Mouse (Mus musculus) liver, embryonic 11.5 days (tissue): ENCODE results near the gene Gm42957. TPM values are rescaled to one million over a fixed set of nuclear protein-coding genes. Genes with fewer than 3 reads are reported as not detected.

Source experiments
- ATAC-seq: fragments of 200-750 bp; cut with Nextera tagmentation; replicated peaks from 2 replicates; pipeline ENCODE4 v1.8.0; 2017; ENCODE audit warnings: moderate number of reproducible peaks, mild to moderate bottlenecking, moderate TSS enrichment, moderate library complexity; ENCODE audit not compliant: low FRiP score
- DNase-seq: peaks from one replicate; pipeline ENCODE4 v3.0.0-alpha.2; 2017; ENCODE audit warnings: low spot score
- H3K27ac ChIP-seq: fragments of 300-500 bp; sonication (generic); 2 replicates; pipeline ENCODE4 v1.5.1; 2014; ENCODE audit warnings: mild to moderate bottlenecking, low read depth, low read length, control low read depth
- H3K27me3 ChIP-seq: fragments of 300-500 bp; sonication (generic); replicated peaks from 2 replicates; pipeline ENCODE4 v1.6.1; 2014; ENCODE audit warnings: low read length, mixed read lengths; ENCODE audit not compliant: control insufficient read depth, insufficient read depth
- H3K36me3 ChIP-seq: fragments of 300-500 bp; sonication (generic); 2 replicates; pipeline ENCODE4 v1.6.1; 2014; ENCODE audit warnings: mild to moderate bottlenecking, low read length, moderate library complexity, mixed read lengths; ENCODE audit not compliant: control insufficient read depth, insufficient read depth
- H3K4me1 ChIP-seq: fragments of 300-500 bp; sonication (generic); replicated peaks from 2 replicates; pipeline ENCODE4 v1.6.1; 2014; ENCODE audit warnings: low read length, mixed read lengths; ENCODE audit not compliant: control insufficient read depth, insufficient read depth
- H3K4me2 ChIP-seq: fragments of 300-500 bp; sonication (generic); 2 replicates; pipeline ENCODE4 v1.6.1; 2014; ENCODE audit warnings: mild to moderate bottlenecking, control low read depth, moderate library complexity
- H3K4me3 ChIP-seq: fragments of 300-500 bp; sonication (generic); 2 replicates; pipeline ENCODE4 v1.5.1; 2014; ENCODE audit warnings: low read depth, low read length, control low read depth
- H3K9ac ChIP-seq: fragments of 300-500 bp; sonication (generic); 2 replicates; pipeline ENCODE4 v1.6.1; 2014; ENCODE audit warnings: low read depth, low read length, control low read depth
- H3K9me3 ChIP-seq: fragments of 300-500 bp; sonication (generic); 2 replicates; pipeline ENCODE4 v1.6.1; 2016; ENCODE audit warnings: low read length, inconsistent platforms, mixed read lengths; ENCODE audit not compliant: control insufficient read depth
- WGBS: fragments of 180-500 bp; shearing (Covaris S2); extraction: QIAGEN DNeasy Blood & Tissue Kit; methylation state at CpG from one replicate; pipeline ENCODE4 v1.1.7; 2014; 5-methylcytosine and 5-hydroxymethylcytosine counted together
- polyA plus RNA-seq: library from polyadenylated mRNA; unstranded; fragments of >200 nt; fragmentation: Nextera tagmentation; extraction: Ambion mirVana; gene quantifications from 2 replicates; pipeline ENCODE4 v1.2.1, GENCODE M21; 2014

The Gm42957 gene
- polyA plus RNA-seq, 1 experiment from 2014 or later = 0.14 TPM

DNA sequence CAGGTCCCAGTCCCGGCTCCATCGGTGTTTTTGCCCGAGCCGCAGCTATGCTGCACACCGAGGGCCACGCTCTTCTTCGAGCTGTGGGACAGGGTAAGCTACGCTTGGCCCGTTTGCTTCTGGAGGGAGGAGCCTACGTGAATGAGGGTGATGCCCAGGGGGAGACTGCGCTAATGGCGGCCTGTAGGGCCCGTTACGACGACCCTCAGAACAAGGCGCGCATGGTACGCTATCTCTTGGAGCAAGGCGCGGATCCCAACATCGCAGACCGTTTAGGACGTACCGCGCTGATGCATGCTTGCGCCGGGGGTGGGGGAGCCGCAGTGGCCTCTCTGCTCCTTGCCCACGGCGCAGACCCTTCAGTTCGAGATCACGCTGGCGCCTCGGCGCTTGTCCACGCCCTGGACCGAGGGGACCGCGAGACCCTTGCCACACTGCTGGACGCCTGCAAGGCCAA is 37.8 kb upstream of the Gm42957 start:
- H3K27ac ChIP-seq = no peak overlapping the region
- no peak for ATAC-seq
- under 1% methylated on average over 40 of the region's 40 CpGs for WGBS
- H3K36me3 ChIP-seq = no peaks in the 10 kb centered on the region
- H3K9me3 ChIP-seq = no peaks in the 10 kb centered on the region
- peak overlapping the region; percentile 51 for H3K4me3 ChIP-seq
- H3K9ac ChIP-seq = peak overlapping the region; percentile 32
- peak; percentile 49 for DNase-seq
- peak overlapping the region; percentile 96 for H3K4me2 ChIP-seq
- peaks cover 36% of the 10 kb centered on the region for H3K4me1 ChIP-seq
- H3K27me3 ChIP-seq = peaks cover 51% of the 10 kb centered on the region

DNA sequence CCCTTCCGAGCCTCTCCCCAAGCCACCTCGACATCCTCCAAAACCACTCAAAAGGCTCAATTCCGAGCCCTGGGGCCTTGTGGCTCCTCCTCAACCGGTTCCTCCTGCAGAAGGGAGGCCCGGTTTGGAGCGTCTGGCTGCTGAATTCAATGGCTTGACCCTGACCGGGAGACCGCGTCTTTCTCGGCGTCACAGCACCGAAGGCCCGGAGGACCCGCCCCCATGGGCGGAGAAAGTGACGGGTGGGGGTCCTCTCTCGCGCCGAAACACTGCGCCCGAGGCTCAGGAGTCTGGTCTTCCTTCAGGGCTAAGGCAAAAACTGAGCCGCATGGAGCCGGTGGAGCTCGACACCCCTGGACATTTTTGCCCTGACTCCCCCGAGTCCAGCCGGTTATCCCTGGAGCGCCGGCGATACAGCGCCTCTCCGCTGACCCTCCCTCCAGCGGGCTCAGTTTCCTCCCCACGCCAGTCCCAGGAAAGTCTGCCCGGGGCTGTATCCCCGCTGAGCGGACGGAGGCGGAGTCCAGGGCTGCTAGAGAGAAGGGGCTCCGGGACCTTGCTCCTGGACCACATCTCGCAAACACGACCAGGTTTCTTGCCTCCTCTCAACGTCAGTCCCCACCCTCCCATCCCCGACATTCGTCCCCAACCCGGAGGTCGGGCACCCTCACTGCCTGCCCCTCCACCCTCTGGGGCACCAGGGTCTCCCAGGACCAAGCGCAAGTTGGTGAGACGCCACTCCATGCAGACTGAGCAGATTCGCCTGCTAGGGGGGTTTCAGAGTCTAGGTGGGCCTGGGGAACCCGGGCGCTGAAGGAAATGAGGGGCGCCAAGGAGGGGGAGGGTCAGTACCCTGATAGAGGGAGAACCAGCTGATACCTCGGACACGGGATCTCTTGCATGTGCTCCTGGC is 36.9 kb upstream of the Gm42957 start:
- H3K9me3 ChIP-seq = no peaks in the 10 kb centered on the region
- peak; percentile 72 for DNase-seq
- H3K36me3 ChIP-seq = no peaks in the 10 kb centered on the region
- peaks cover 30% of the 10 kb centered on the region for H3K4me1 ChIP-seq
- no peak overlapping the region for H3K27ac ChIP-seq
- peak overlapping the region; percentile 96 for H3K4me2 ChIP-seq
- 4% methylated on average over 54 of the region's 54 CpGs for WGBS
- ATAC-seq = no peak
- H3K9ac ChIP-seq = peak overlapping the region; percentile 32
- H3K4me3 ChIP-seq = peak overlapping the region; percentile 51
- H3K27me3 ChIP-seq = peaks cover 51% of the 10 kb centered on the region

DNA sequence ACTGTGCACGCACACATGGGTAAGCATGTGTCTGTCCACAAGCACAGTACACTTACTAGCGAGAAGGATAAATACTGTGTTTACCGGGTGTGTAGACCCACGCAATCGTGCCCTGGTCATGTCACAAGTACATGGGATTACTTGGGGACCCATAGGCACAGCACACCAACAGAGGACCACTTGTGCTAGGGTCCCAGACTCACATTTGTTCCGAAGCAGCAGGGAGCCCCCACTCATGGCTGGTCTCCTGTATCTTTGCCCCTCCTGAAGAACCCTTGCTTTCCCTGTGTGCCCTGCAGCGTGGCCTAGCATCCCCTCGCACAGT is 36.2 kb upstream of the Gm42957 start:
- Histone ChIP-seq H3K36me3 (no peaks in the 10 kb centered on the region), H3K4me2 (peak overlapping the region; percentile 96)

DNA sequence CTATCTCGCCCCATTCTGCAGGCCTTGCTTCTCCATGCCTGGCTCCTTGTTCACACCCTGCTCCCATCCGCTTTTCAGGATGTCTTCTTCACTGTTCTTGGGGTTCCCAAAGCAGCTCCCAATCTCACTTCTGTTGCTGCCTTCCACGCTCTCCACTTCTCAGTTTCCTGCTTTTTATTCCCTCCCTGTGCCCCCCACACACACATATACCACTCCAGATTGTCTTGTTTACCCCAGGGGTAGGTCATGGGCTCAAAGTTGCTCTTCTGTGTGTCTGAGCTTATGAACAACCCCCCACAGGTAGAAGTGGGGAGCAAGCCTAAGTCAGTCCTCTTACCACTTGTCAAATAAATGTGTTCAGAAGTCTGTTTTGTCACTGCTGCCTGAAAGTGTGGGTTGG is 35.9 kb upstream of the Gm42957 start:
- Histone ChIP-seq H3K4me2 (peak overlapping the region; percentile 14; the same call in 1 of the 2 replicates), H3K9ac (no peak overlapping the region), H3K27me3 (peaks cover 51% of the 10 kb centered on the region), H3K4me3 (no peak overlapping the region), H3K9me3 (no peaks in the 10 kb centered on the region), H3K27ac (no peak overlapping the region), H3K4me1 (peaks cover 30% of the 10 kb centered on the region), H3K36me3 (no peaks in the 10 kb centered on the region)
- DNase-seq = no peak
- no peak for ATAC-seq
- 58% methylated on average over 3 of the region's 3 CpGs for WGBS

More for the DNA sequence above, 36.2 kb upstream of the Gm42957 start:
- Histone ChIP-seq H3K9ac (no peak overlapping the region), H3K9me3 (no peaks in the 10 kb centered on the region), H3K4me1 (peaks cover 30% of the 10 kb centered on the region), H3K27me3 (peaks cover 51% of the 10 kb centered on the region), H3K4me3 (peak overlapping the region; percentile 51; the same call in 1 of the 2 replicates), H3K27ac (no peak overlapping the region)
- DNase-seq (no peak), ATAC-seq (no peak)
- WGBS = 50% methylated on average over 8 of the region's 8 CpGs

DNA sequence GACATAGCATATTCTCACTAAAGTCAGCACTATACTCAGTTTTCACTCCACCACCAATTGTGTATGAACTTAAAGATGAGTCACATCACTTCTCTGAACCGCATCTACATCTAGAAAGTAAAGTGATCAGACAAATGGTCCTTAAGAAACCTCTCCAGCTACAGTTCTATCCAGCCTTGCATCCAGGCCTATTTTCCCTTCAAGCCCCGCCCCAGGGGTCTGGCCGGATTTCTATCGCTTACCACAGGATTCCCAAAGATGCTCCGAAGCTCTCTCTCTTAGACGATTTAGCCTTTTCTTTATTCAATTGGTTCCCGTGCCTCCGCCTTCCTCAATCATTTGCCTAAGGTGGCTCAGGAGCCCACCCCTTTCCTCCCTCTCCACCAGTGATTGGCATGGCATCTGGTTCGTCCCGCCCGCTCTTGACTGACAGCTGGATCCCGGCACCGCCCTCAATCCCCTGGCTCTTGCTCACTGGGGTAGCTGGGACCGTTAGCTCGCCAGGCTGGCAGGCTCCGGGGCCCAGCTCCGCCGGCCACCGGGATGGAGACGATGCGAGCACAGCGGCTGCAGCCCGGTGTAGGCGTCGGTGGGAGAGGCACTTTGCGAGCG is 34.5 kb upstream of the Gm42957 start, which contains the start of gene Lix1l:
Lix1l (plus strand) TSS at position 511 of the 612 bp plus-strand sequence.
- DNase-seq (peak; percentile 89), ATAC-seq (peak; percentile 95)
- Histone ChIP-seq H3K27ac (peak within 1 kb of the TSS; percentile 84), H3K27me3 (peaks cover 40% of the 10 kb centered on the region), H3K36me3 (no peaks in the 10 kb centered on the region), H3K4me3 (peak within 1 kb of the TSS; percentile 86), H3K9me3 (no peaks in the 10 kb centered on the region), H3K9ac (peak within 1 kb of the TSS; percentile 71), H3K4me2 (peak within 1 kb of the TSS; percentile 92), H3K4me1 (peaks cover 30% of the 10 kb centered on the region)
- WGBS = 3% methylated on average over 27 of the region's 27 CpGs

DNA sequence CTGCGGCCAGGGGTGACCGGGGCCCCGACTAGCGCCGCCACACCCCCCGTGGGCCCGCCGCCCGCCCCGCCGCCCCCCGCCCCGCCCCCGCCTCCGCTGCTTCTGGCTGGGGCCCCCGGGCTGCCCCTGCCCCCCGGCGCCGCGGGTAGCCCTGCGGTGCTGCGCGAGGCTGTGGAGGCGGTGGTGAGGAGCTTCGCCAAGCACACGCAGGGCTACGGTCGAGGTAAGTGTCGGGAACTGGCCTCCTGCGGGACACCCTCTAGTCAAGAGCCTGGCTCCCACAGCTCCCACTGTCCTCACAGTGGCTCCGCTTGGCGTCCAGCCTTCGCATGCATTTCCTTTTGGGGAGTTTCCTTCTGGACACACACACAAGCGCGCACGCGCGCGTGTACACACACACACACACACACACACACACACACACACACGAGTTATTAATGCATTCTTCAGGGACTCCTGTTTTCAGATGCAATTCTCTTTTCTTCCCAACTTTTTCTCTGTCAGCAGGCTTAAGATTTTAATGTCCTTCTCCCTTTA is 34.0 kb upstream of the Gm42957 start:
- no peaks in the 10 kb centered on the region for H3K36me3 ChIP-seq
- peak overlapping the region; percentile 86 for H3K4me3 ChIP-seq
- DNase-seq (no peak), ATAC-seq (peak; percentile 56)
- peak overlapping the region; percentile 84 for H3K27ac ChIP-seq
- 2% methylated on average over 40 of the region's 40 CpGs for WGBS
- peak overlapping the region; percentile 92 for H3K4me2 ChIP-seq
- H3K4me1 ChIP-seq = peaks cover 25% of the 10 kb centered on the region
- peak overlapping the region; percentile 71 for H3K9ac ChIP-seq
- no peaks in the 10 kb centered on the region for H3K9me3 ChIP-seq
- peaks cover 34% of the 10 kb centered on the region for H3K27me3 ChIP-seq

DNA sequence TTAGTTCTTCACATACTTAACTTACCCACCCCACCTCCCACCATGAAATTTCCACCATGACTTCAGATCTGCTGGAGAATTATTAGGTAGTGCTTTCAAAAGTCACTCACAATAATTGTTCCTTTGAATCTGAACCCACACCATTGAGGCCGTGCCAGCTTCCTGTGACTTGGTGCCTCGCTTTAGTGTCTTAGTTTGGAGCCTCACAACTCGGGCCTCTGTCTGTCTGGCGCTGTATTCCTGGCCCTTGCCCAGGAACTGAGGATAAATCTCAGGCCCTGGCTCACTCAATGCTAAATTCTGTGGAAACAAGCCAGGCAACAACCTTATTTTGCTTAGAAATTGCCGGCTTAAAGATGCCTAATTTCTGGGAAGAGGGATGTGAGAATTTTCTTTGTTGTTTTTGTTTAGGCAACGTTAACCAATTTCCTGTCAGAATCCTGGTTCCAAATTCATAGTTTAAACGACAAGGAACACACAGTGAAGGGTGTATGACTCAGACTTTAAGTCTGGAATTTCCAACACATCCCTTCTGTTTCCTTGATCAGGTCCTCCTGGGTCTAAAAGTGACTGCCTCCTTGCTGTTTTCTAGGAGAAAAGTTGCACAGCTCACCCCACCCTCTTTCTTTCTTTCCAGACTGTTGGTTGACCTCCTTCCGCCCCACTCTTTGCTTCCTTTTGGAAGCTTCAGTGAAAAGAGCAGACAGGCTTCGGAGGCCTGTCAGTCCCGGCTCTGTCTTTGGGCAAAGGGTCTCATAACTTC is 33.2 kb upstream of the Gm42957 start:
- Histone ChIP-seq H3K27me3 (peaks cover 26% of the 10 kb centered on the region), H3K4me2 (peak overlapping the region; percentile 92), H3K9me3 (no peaks in the 10 kb centered on the region), H3K9ac (peak overlapping the region; percentile 71), H3K4me1 (peaks cover 18% of the 10 kb centered on the region), H3K36me3 (no peaks in the 10 kb centered on the region), H3K4me3 (peak overlapping the region; percentile 86), H3K27ac (0 out of 2 replicates have a peak overlapping the region, but pooled peaks have one; percentile 84)
- no peak for ATAC-seq
- WGBS = 59% methylated on average over 10 of the region's 10 CpGs
- no peak for DNase-seq

DNA sequence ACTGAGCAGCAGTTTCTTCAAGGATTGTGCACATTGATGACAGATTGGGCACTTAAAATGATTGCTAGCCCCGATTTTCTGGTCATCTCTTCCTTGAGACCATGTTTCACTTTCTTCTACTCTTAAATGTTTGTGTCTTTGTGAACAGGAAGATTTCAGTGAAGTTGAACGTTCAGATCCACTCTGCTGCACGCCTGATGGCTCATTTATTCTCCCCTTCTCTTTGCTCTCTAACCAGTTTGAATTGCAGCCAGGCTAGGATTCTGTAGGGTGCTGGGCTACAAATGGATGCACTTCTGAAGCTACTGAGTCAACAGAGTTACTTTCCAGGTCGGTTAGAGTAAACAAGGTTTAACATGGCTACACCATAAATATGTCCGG is 32.6 kb upstream of the Gm42957 start:
- Histone ChIP-seq H3K4me2 (peak overlapping the region; percentile 92), H3K9ac (no peak overlapping the region), H3K27me3 (peaks cover 20% of the 10 kb centered on the region), H3K9me3 (no peaks in the 10 kb centered on the region), H3K27ac (no peak overlapping the region), H3K36me3 (no peaks in the 10 kb centered on the region), H3K4me1 (peaks cover 12% of the 10 kb centered on the region), H3K4me3 (peak overlapping the region; percentile 0; the same call in 1 of the 2 replicates)
- DNase-seq (no peak), ATAC-seq (no peak)
- 61% methylated on average over 5 of the region's 5 CpGs for WGBS
